Mouse (Mus musculus) lung, postnatal 0 days (tissue): ENCODE measurements at regions not wholly inside any gene's neighbourhood (a gene's known extent, or its start where the extent isn't known, plus 50 kb on each side); places are given as distances from the start of the nearest gene placed in this dataset.

Source experiments
- CTCF ChIP-seq: IDR thresholded peaks from 2 replicates; pipeline ENCODE4 v1.5.1; 2016; ENCODE audit warnings: antibody characterized with exemption, mild to moderate bottlenecking
- EP300 ChIP-seq: IDR thresholded peaks from 2 replicates; pipeline ENCODE4 v1.6.1; 2016; ENCODE audit warnings: antibody characterized with exemption, mild to moderate bottlenecking, control low read depth

- TF ChIP-seq CTCF (no peak), EP300 (no peak)
Measured at GRCm38 (mm10) chr12:26767551-26767950, 298.5 kb downstream of the Cmpk2 start.
